Mouse (Mus musculus): ENCODE measurements around the gene Timeless.

Timeless gene

GRCm38 (mm10) chr10:128282886-128283450 is 51.1 kb downstream of the Timeless start:
- POLR2A ChIA-PET: interaction anchor here (0.5 to 5.2 kb wide), 35 partner anchors 10 to 384 kb away, joined by 3 to 58 read pairs (median 5); partner anchors contain the start of genes Cnpy2 (in 4 of the 4), Stat2 (in 3 of the 4), Apof (in 2 of the 4) and Baz2a (in 2 of the 4)
- CTCF ChIA-PET: interaction anchor here (0.6 to 2.7 kb wide), 31 partner anchors 10 to 253 kb away, joined by 3 to 31 read pairs (median 4); partner anchors contain the start of genes Stat2 (in 3 of the 4), Baz2a (in 2 of the 4), Pan2 (in 2 of the 4) and Apof (in 1 of the 4)

- POLR2A ChIA-PET: interaction anchor here (0.5 to 5.2 kb wide), 63 partner anchors 9 to 674 kb away, joined by 3 to 58 read pairs (median 4); partner anchors contain the start of genes Cnpy2 (in 4 of the 4), Baz2a (in 3 of the 4), Stat2 (in 3 of the 4) and Apof (in 2 of the 4)
- CTCF ChIA-PET: interaction anchor here (0.5 to 2.7 kb wide), 69 partner anchors 9 to 310 kb away, joined by 3 to 31 read pairs (median 4); partner anchors contain the start of genes Baz2a (in 3 of the 4), Pan2 (in 3 of the 4), Stat2 (in 3 of the 4) and Apof (in 2 of the 4)
Observed at GRCm38 (mm10) chr10:128283604-128284579, 52.0 kb downstream of the Timeless start.

- CTCF ChIA-PET: interaction anchor here in 1 of 4 experiments (1.3 kb wide), 1 partner anchor 20 kb away, joined by 3 read pairs; the partner anchor contains the start of gene Stat2
Observed at GRCm38 (mm10) chr10:128290594-128290993, 58.7 kb downstream of the Timeless start.

GRCm38 (mm10) chr10:128296370-128297090 is 64.7 kb downstream of the Timeless start:
- CTCF ChIA-PET: interaction anchor here (0.7 to 2.2 kb wide), 7 partner anchors 13 to 628 kb away, joined by 3 to 10 read pairs (median 3); partner anchors contain the start of genes Nab2 (in 1 of the 4) and Stat2 (in 1 of the 4)
- POLR2A ChIA-PET: interaction anchor here in 3 of 4 experiments (0.5 to 3.3 kb wide), 31 partner anchors 11 to 263 kb away, joined by 3 to 15 read pairs (median 4); partner anchors contain the start of genes Cnpy2 (in 2 of the 3), Stat2 (in 2 of the 3), Apof (in 1 of the 3) and Cs (in 1 of the 3)

More at GRCm38 (mm10) chr10:128290594-128290993, 58.7 kb downstream of the Timeless start:
- POLR2A ChIA-PET: interaction anchor here in 3 of 4 experiments (0.5 to 6.1 kb wide), 12 partner anchors 10 to 220 kb away, joined by 3 to 49 read pairs (median 5); partner anchors contain the start of genes Cnpy2 (in 2 of the 3), Pan2 (in 2 of the 3) and Stat2 (in 2 of the 3)

- ChIA-PET CTCF (interaction anchor here in 3 of 4 experiments (0.8 to 2.2 kb wide), 4 partner anchors 13 to 629 kb away, joined by 3 to 10 read pairs (median 4); partner anchors contain the start of gene Nab2 (in 1 of the 3)), POLR2A (interaction anchor here in 3 of 4 experiments (0.5 to 3.3 kb wide), 34 partner anchors 12 to 262 kb away, joined by 3 to 15 read pairs (median 4); partner anchors contain the start of genes Cnpy2 (in 2 of the 3), Stat2 (in 2 of the 3), Zc3h10 (in 2 of the 3) and Apof (in 1 of the 3))
Observed at GRCm38 (mm10) chr10:128297221-128297620, 65.4 kb downstream of the Timeless start.

GRCm38 (mm10) chr10:128297622-128298021 is 65.8 kb downstream of the Timeless start:
- POLR2A ChIA-PET: interaction anchor here in 3 of 4 experiments (0.7 to 3.3 kb wide), 15 partner anchors 12 to 250 kb away, joined by 3 to 15 read pairs (median 4); partner anchors contain the start of genes Cnpy2 (in 2 of the 3), Stat2 (in 2 of the 3), Nabp2 (in 1 of the 3) and Rnf41 (in 1 of the 3)
- CTCF ChIA-PET: interaction anchor here in 2 of 4 experiments (1.4 to 2.2 kb wide), 2 partner anchors 14 kb away, joined by 3 to 10 read pairs; no protein-coding TSS in a partner anchor

GRCm38 (mm10) chr10:128298243-128298642 is 66.4 kb downstream of the Timeless start:
- CTCF ChIA-PET: interaction anchor here in 1 of 4 experiments (2.2 kb wide), 1 partner anchor 15 kb away, joined by 10 read pairs; no protein-coding TSS in a partner anchor
- POLR2A ChIA-PET: interaction anchor here in 3 of 4 experiments (0.6 to 3.3 kb wide), 12 partner anchors 9 to 250 kb away, joined by 3 to 15 read pairs (median 5); partner anchors contain the start of genes Cnpy2 (in 2 of the 3), Stat2 (in 1 of the 3) and Zc3h10 (in 1 of the 3)

GRCm38 (mm10) chr10:128298702-128299171 is 66.9 kb downstream of the Timeless start, which contains the start of gene Il23a:
Il23a (minus strand) TSS chr10:128298752.
- ChIA-PET CTCF (interaction anchor here in 2 of 4 experiments (1.0 to 1.1 kb wide), 2 partner anchors 15 kb away, joined by 3 to 4 read pairs; no protein-coding TSS in a partner anchor), POLR2A (interaction anchor here in 3 of 4 experiments (0.6 to 2.3 kb wide), 17 partner anchors 10 to 258 kb away, joined by 3 to 7 read pairs (median 4); partner anchors contain the start of genes Zc3h10 (in 2 of the 3), Apof (in 1 of the 3), Atp5b (in 1 of the 3) and Stat2 (in 1 of the 3))

- ChIA-PET CTCF (interaction anchor here in 2 of 4 experiments (0.6 to 2.1 kb wide), 5 partner anchors 19 to 56 kb away, joined by 3 to 9 read pairs (median 5); partner anchors contain the start of gene Cnpy2 (in 1 of the 2)), POLR2A (interaction anchor here in 3 of 4 experiments (0.6 to 4.5 kb wide), 43 partner anchors 10 to 640 kb away, joined by 3 to 113 read pairs (median 8); partner anchors contain the start of genes Zc3h10 (in 3 of the 3), Cnpy2 (in 2 of the 3), Nabp2 (in 2 of the 3) and Rnf41 (in 2 of the 3))
Observed at GRCm38 (mm10) chr10:128302357-128302756, 70.5 kb downstream of the Timeless start.

All from embryonic stem cell, embryonic (primary cell).